Comparison of ENCODE assay signal across 18 mouse cellular contexts in the genomic region with DNA sequence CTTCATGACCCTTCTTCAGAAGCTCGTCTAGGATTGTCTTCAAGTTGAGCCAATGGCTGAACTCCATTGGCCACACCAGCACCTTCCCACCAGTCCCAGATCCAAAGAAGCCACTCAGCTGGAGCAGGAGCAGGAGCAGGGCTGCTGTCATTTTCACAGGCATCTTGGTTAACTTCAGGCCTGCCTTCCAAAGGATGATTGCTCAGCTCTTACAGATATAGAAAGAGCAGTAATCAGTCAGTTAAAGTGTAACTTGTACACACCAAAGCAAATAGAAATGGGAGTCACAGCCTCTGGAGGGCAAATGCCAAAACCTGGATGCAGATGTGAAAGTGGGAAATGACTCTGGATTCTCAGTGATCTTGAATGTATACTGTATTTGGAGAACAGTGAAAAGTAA. TPM values are rescaled to one million over a fixed set of nuclear protein-coding genes. Genes with fewer than 3 reads are reported as not detected.
A peak's percentile ranks its signal among the peaks of the same experiment; 100 is the strongest.
DNase-seq lines count a peak whose midpoint lies in the region; ATAC-seq lines count a peak whose summit lies in the region.
"Had no signal": no experiment of that assay in that cellular context is flagged by ENCODE, and none has a peak within 500 bp of the region (broad histone marks: within the 10 kb centered on the region; RNA-seq: fewer than 3 reads in every experiment).

A gene (minus strand): TSS at position 180 of the 400 bp plus-strand sequence.

- no peaks in the 10 kb centered on the region for H3K36me3 ChIP-seq in kidney, embryonic 16.5 days (ENCODE audit: insufficient read depth, low read length)
- no peaks in the 10 kb centered on the region for H3K36me3 ChIP-seq in liver, embryonic 11.5 days (ENCODE audit: control insufficient read depth, insufficient read depth, low read length)
- no peaks in the 10 kb centered on the region for H3K36me3 ChIP-seq in stomach, embryonic 16.5 days (ENCODE audit: control insufficient read depth, insufficient read depth, low read length)
- H3K36me3 ChIP-seq: embryonic facial prominence, embryonic 10.5 days; neural tube, embryonic 12.5 days had no signal

- H3K4me3 ChIP-seq in kidney, embryonic 16.5 days (ENCODE audit: low read length), result no peak within 1 kb of the TSS
- peak within 1 kb of the TSS; percentile 30; the same call in 1 of the 2 replicates for H3K4me3 ChIP-seq in liver, embryonic 11.5 days (ENCODE audit: low read depth, low read length)
- H3K4me3 ChIP-seq in stomach, embryonic 16.5 days (replicated peaks; ENCODE audit: low read length), result peak within 1 kb of the TSS; percentile 43
- H3K4me3 ChIP-seq: embryonic facial prominence, embryonic 10.5 days; neural tube, embryonic 12.5 days had no signal

- H3K4me2 ChIP-seq in kidney, embryonic 16.5 days (replicated peaks; ENCODE audit: low read depth, low read length), result no peak within 1 kb of the TSS
- H3K4me2 ChIP-seq in liver, embryonic 11.5 days, result peak within 1 kb of the TSS; percentile 37
- peak within 1 kb of the TSS; percentile 3 for H3K4me2 ChIP-seq in stomach, embryonic 16.5 days (ENCODE audit: low read depth, low read length)
- H3K4me2 ChIP-seq: hindbrain, embryonic 14.5 days; neural tube, embryonic 12.5 days had no signal

- WGBS in kidney, embryonic 16.5 days, result 67% methylated on average over 1 of the region's 1 CpGs
- WGBS in liver, embryonic 11.5 days, result 59% methylated on average over 1 of the region's 1 CpGs
- WGBS in stomach, embryonic 16.5 days, result 43% methylated on average over 1 of the region's 1 CpGs

- H3K9ac ChIP-seq in kidney, embryonic 16.5 days (replicated peaks; ENCODE audit: low read length), result no peak within 1 kb of the TSS
- no peak within 1 kb of the TSS for H3K9ac ChIP-seq in liver, embryonic 11.5 days (ENCODE audit: low read depth, low read length)
- H3K9ac ChIP-seq in stomach, embryonic 16.5 days (ENCODE audit: low read length), result peak within 1 kb of the TSS; percentile 43; the same call in 1 of the 2 replicates
- H3K9ac ChIP-seq: hindbrain, embryonic 14.5 days; neural tube, embryonic 12.5 days had no signal

- no peak within 1 kb of the TSS for H3K27ac ChIP-seq in kidney, embryonic 16.5 days (ENCODE audit: low read length)
- H3K27ac ChIP-seq in liver, embryonic 11.5 days (ENCODE audit: low read depth, low read length), result no peak within 1 kb of the TSS
- peak within 1 kb of the TSS; percentile 69 for H3K27ac ChIP-seq in stomach, embryonic 16.5 days (ENCODE audit: low read length)
- H3K27ac ChIP-seq: embryonic facial prominence, embryonic 10.5 days; hindbrain, embryonic 14.5 days; macrophage; neural tube, embryonic 12.5 days had no signal

- H3K9me3 ChIP-seq in kidney, embryonic 16.5 days (ENCODE audit: low read length), result no peaks in the 10 kb centered on the region
- H3K9me3 ChIP-seq in liver, embryonic 11.5 days (ENCODE audit: control insufficient read depth, low read length), result no peaks in the 10 kb centered on the region
- no peaks in the 10 kb centered on the region for H3K9me3 ChIP-seq in stomach, embryonic 16.5 days (replicated peaks; ENCODE audit: control insufficient read depth, low read length)
- H3K9me3 ChIP-seq: embryonic facial prominence, embryonic 10.5 days; neural tube, embryonic 12.5 days had no signal

- H3K27me3 ChIP-seq in kidney, embryonic 16.5 days (ENCODE audit: insufficient read depth, low read length), result no peaks in the 10 kb centered on the region
- H3K27me3 ChIP-seq in liver, embryonic 11.5 days (replicated peaks; ENCODE audit: control insufficient read depth, insufficient read depth, low read length), result no peaks in the 10 kb centered on the region
- H3K27me3 ChIP-seq in stomach, embryonic 16.5 days (ENCODE audit: control insufficient read depth, insufficient read depth, low read length), result no peaks in the 10 kb centered on the region
- H3K27me3 ChIP-seq: CH12.LX; neural tube, embryonic 12.5 days had no signal

- ATAC-seq in kidney, embryonic 16.5 days (ENCODE audit: low FRiP score, low TSS enrichment), result no peak
- ATAC-seq in liver, embryonic 11.5 days (replicated peaks; ENCODE audit: low FRiP score), result peak; percentile 47
- ATAC-seq in stomach, embryonic 16.5 days (ENCODE audit: insufficient read depth, low FRiP score), result peak; percentile 78
- ATAC-seq: midbrain, embryonic 16.5 days had no signal

- H3K4me1 ChIP-seq in kidney, embryonic 16.5 days (ENCODE audit: insufficient read depth, low read length), result no peaks in the 10 kb centered on the region
- H3K4me1 ChIP-seq in liver, embryonic 11.5 days (replicated peaks; ENCODE audit: control insufficient read depth, insufficient read depth, low read length), result no peaks in the 10 kb centered on the region
- H3K4me1 ChIP-seq in stomach, embryonic 16.5 days (ENCODE audit: control insufficient read depth, insufficient read depth, low read length), result no peaks in the 10 kb centered on the region
- H3K4me1 ChIP-seq: embryonic facial prominence, embryonic 10.5 days; neural tube, embryonic 12.5 days had no signal

- no peak for DNase-seq in adrenal gland, postnatal 10 days
- no peak for DNase-seq in adrenal gland, postnatal 25 days
- no peak for DNase-seq in liver, embryonic 11.5 days (ENCODE audit: low spot score)
- no peak for DNase-seq in right cerebral cortex, postnatal 14 days
- no peak for DNase-seq in thymus, adult 18-20 months
- no peak for DNase-seq in frontal cortex, adult 2 months (ENCODE audit: extremely low spot score in 1 of 2, low spot score in 1 of 2)
- DNase-seq: cerebellum, adult 8-10 months; heart, adult 18-20 months; lung, adult 2 months; thymus, adult 2 months had no signal

RNA-seq across cellular contexts. Expression of the gene that starts here (rescaled TPM):
- total RNA-seq in adrenal gland, postnatal 10 days (2021), result 10 to 100 TPM; 12.1 to 24.2 TPM
- total RNA-seq in adrenal gland, postnatal 25 days (2021), result 1.7 TPM in 1 of 2 replicates, not detected in the other
- 12.9 and 16.7 TPM in 2 replicates for polyA plus RNA-seq in kidney, embryonic 16.5 days (2015; fragmentation: Nextera tagmentation; extraction: Ambion mirVana)
- 20.1 and 21.9 TPM in 2 replicates for polyA plus RNA-seq in liver, embryonic 11.5 days (2014; fragmentation: Nextera tagmentation; extraction: Ambion mirVana)
- 77.0 and 80.9 TPM in 2 replicates for polyA plus RNA-seq in stomach, embryonic 16.5 days (2015; fragmentation: Nextera tagmentation; extraction: Ambion mirVana)
- 0.02 TPM in 1 of 2 replicates, not detected in the other for polyA plus RNA-seq in frontal cortex, adult 2 months (2012; rRNA removed)
- total RNA-seq: CH12.LX had no signal
- polyA plus RNA-seq: hindbrain, embryonic 14.5 days; macrophage; midbrain, embryonic 16.5 days; neural tube, embryonic 12.5 days had no signal

Comparison
In these comparisons a context has a peak if more than half of its experiments do, and no peak if none do; other contexts are left out.
1. RNA of the gene that starts here (polyA plus RNA-seq): 77.0 to 80.9 TPM in stomach, embryonic 16.5 days, 20.1 to 21.9 TPM in liver, embryonic 11.5 days and 12.9 to 16.7 TPM in kidney, embryonic 16.5 days; 0.02 TPM in frontal cortex, adult 2 months; every median in the first group is over 10 times any median in the second.